ENCODE assay signal across 34 mouse cellular contexts in genomic region chr3:107223230-107223629, GRCm38 (mm10). TPM values are rescaled to one million over a fixed set of nuclear protein-coding genes. Genes with fewer than 3 reads are reported as not detected.
DNase-seq lines count a peak whose midpoint lies in the region; ATAC-seq and TF ChIP-seq lines count a peak whose summit lies in the region.
"Had no signal": no experiment of that assay in that cellular context is flagged by ENCODE, and none has a peak within 500 bp of the region (broad histone marks: within the 10 kb centered on the region; RNA-seq: fewer than 3 reads in every experiment).

No protein-coding gene starts in this region.

- no peak for TF ChIP-seq CTCF in lung, adult 2 months (IDR thresholded peaks at IDR 0.05; ENCODE audit: insufficient read depth, low read length)
- TF ChIP-seq CTCF in cerebellum, adult 2 months (IDR thresholded peaks at IDR 0.05; ENCODE audit: borderline replicate concordance, insufficient read depth, low read depth, low read length): no peak

- H3K4me2 ChIP-seq in lung, embryonic 16.5 days (ENCODE audit: low read depth, low read length): no peak overlapping the region
- no peak overlapping the region for H3K4me2 ChIP-seq in stomach, embryonic 16.5 days (ENCODE audit: low read depth, low read length)
- H3K4me2 ChIP-seq: embryonic facial prominence, embryonic 12.5 days; embryonic facial prominence, embryonic 15.5 days; heart, embryonic 11.5 days; hindbrain, embryonic 12.5 days; hindbrain, embryonic 15.5 days had no signal

- H3K27ac ChIP-seq in lung, embryonic 16.5 days (ENCODE audit: low read length): no peak overlapping the region
- no peak overlapping the region; the same call in 1 of the 2 replicates for H3K27ac ChIP-seq in stomach, embryonic 16.5 days (ENCODE audit: low read length)
- no peak overlapping the region for H3K27ac ChIP-seq in cerebellum, adult 2 months (ENCODE audit: insufficient read depth, low read length)
- H3K27ac ChIP-seq: embryonic facial prominence, embryonic 12.5 days; embryonic facial prominence, embryonic 15.5 days; gastrocnemius, adult 2 months; hindbrain, embryonic 12.5 days; hindbrain, embryonic 15.5 days had no signal

- no peaks in the 10 kb centered on the region for H3K27me3 ChIP-seq in lung, embryonic 16.5 days (ENCODE audit: control insufficient read depth, insufficient read depth, low read depth, low read length)
- H3K27me3 ChIP-seq in stomach, embryonic 16.5 days (ENCODE audit: control insufficient read depth, insufficient read depth, low read length): no peaks in the 10 kb centered on the region
- H3K27me3 ChIP-seq in cerebellum, adult 2 months (ENCODE audit: control insufficient read depth, insufficient read depth, low read length): no peaks in the 10 kb centered on the region; the same call in 1 of the 2 replicates
- H3K27me3 ChIP-seq: embryonic facial prominence, embryonic 12.5 days; embryonic facial prominence, embryonic 15.5 days; hindbrain, embryonic 12.5 days; hindbrain, embryonic 15.5 days had no signal

- no peak for TF ChIP-seq POLR2A in lung, adult 2 months (IDR thresholded peaks at IDR 0.05; ENCODE audit: borderline replicate concordance, extremely low read depth, low read depth, low read length)
- no peak for TF ChIP-seq POLR2A in cerebellum, adult 2 months (IDR thresholded peaks at IDR 0.05; ENCODE audit: borderline replicate concordance, insufficient read depth, low read length)

- 11% methylated on average over 1 of the region's 1 CpGs for WGBS in lung, embryonic 16.5 days
- 32% methylated on average over 1 of the region's 1 CpGs for WGBS in lung, adult 2 months
- WGBS in stomach, embryonic 16.5 days: 42% methylated on average over 1 of the region's 1 CpGs
- WGBS in cerebellum, adult 2 months: 44% methylated on average over 1 of the region's 1 CpGs

- no peak overlapping the region for H3K9ac ChIP-seq in lung, embryonic 16.5 days (ENCODE audit: low read length)
- H3K9ac ChIP-seq in stomach, embryonic 16.5 days (ENCODE audit: low read length): no peak overlapping the region
- H3K9ac ChIP-seq: embryonic facial prominence, embryonic 12.5 days; embryonic facial prominence, embryonic 15.5 days; forebrain, postnatal 0 days; hindbrain, embryonic 12.5 days; hindbrain, embryonic 15.5 days had no signal

- no peaks in the 10 kb centered on the region for H3K9me3 ChIP-seq in lung, embryonic 16.5 days (ENCODE audit: control insufficient read depth, low read length)
- peaks cover 3% of the 10 kb centered on the region for H3K9me3 ChIP-seq in stomach, embryonic 16.5 days (replicated peaks; ENCODE audit: control insufficient read depth, low read length)
- H3K9me3 ChIP-seq: embryonic facial prominence, embryonic 15.5 days; hindbrain, embryonic 12.5 days; hindbrain, embryonic 15.5 days had no signal

- no peaks in the 10 kb centered on the region for H3K36me3 ChIP-seq in lung, embryonic 16.5 days (ENCODE audit: control insufficient read depth, insufficient read depth, low read length)
- no peaks in the 10 kb centered on the region for H3K36me3 ChIP-seq in stomach, embryonic 16.5 days (ENCODE audit: control insufficient read depth, insufficient read depth, low read length)
- H3K36me3 ChIP-seq: embryonic facial prominence, embryonic 12.5 days; embryonic facial prominence, embryonic 15.5 days; hindbrain, embryonic 12.5 days; hindbrain, embryonic 15.5 days had no signal

- peak; percentile 65 for ATAC-seq in lung, embryonic 16.5 days (ENCODE audit: low read depth)
- peak; percentile 59; the same call in 1 of the 2 replicates for ATAC-seq in stomach, embryonic 16.5 days (ENCODE audit: insufficient read depth, low FRiP score)
- ATAC-seq: CD4-positive, CD25-positive, alpha-beta regulatory T cell, adult 4 months; forebrain, embryonic 14.5 days; forebrain, postnatal 0 days had no signal

- no peak overlapping the region for H3K4me3 ChIP-seq in lung, embryonic 16.5 days (ENCODE audit: low read length)
- H3K4me3 ChIP-seq in lung, adult 2 months (replicated peaks; ENCODE audit: extremely low read depth, low read depth, low read length): no peak overlapping the region
- no peak overlapping the region for H3K4me3 ChIP-seq in stomach, embryonic 16.5 days (replicated peaks; ENCODE audit: low read length)
- H3K4me3 ChIP-seq in cerebellum, adult 2 months (replicated peaks; ENCODE audit: insufficient read depth, low read depth, low read length): no peak overlapping the region
- H3K4me3 ChIP-seq: embryonic facial prominence, embryonic 12.5 days; embryonic facial prominence, embryonic 15.5 days; gastrocnemius, adult 2 months; hindbrain, embryonic 12.5 days; hindbrain, embryonic 15.5 days had no signal

- no peaks in the 10 kb centered on the region; the same call in 1 of the 2 replicates for H3K4me1 ChIP-seq in lung, embryonic 16.5 days (replicated peaks; ENCODE audit: control insufficient read depth, insufficient read depth, low read length)
- H3K4me1 ChIP-seq in lung, adult 2 months (ENCODE audit: control insufficient read depth, insufficient read depth, low read length): no peaks in the 10 kb centered on the region
- no peaks in the 10 kb centered on the region; the same call in 1 of the 2 replicates for H3K4me1 ChIP-seq in stomach, embryonic 16.5 days (ENCODE audit: control insufficient read depth, insufficient read depth, low read length)
- H3K4me1 ChIP-seq in cerebellum, adult 2 months (ENCODE audit: control insufficient read depth, insufficient read depth, low read length): no peaks in the 10 kb centered on the region
- H3K4me1 ChIP-seq: embryonic facial prominence, embryonic 12.5 days; embryonic facial prominence, embryonic 15.5 days; hindbrain, embryonic 12.5 days; hindbrain, embryonic 15.5 days had no signal

- no peak for DNase-seq in lung, adult 2 months
- peak; percentile 17 for DNase-seq in lung, postnatal 10 days
- DNase-seq in lung, postnatal 36 days: peak; percentile 9
- no peak for DNase-seq in adrenal gland, adult 8-10 months
- DNase-seq in cerebellum, adult 2 months: no peak
- DNase-seq: adrenal gland, postnatal 10 days; adrenal gland, postnatal 36 days; cerebellum, adult 18-20 months; cerebellum, adult 9-11 months; cerebellum, postnatal 25 days; forebrain, postnatal 0 days; gastrocnemius, adult 2 months; gastrocnemius, postnatal 14 days; heart, adult 11 months had no signal

RNA-seq across cellular contexts. Expression of gene Cym, which starts 1.7 kb away (rescaled TPM):
- 45.5 and 47.6 TPM in 2 replicates for polyA plus RNA-seq in lung, embryonic 16.5 days (2015; fragmentation: Nextera tagmentation; extraction: Ambion mirVana)
- polyA plus RNA-seq in lung, adult 2 months (2012; rRNA removed): 0.25 and 0.27 TPM in 2 replicates
- 7,568 and 11,997 TPM in 2 replicates for polyA plus RNA-seq in stomach, embryonic 16.5 days (2015; fragmentation: Nextera tagmentation; extraction: Ambion mirVana)
- total RNA-seq in adrenal gland, adult 8-10 months (2022): under 1 TPM in 3 of 4 experiments, not detected in 1; 0.20 to 0.31 (median 0.28) TPM
- polyA plus RNA-seq in cerebellum, adult 2 months (2012; rRNA removed): not detected in 2 replicates
- total RNA-seq: common myeloid progenitor, adult 5-6 weeks; forebrain, postnatal 0 days; gastrocnemius, adult 2 months; gastrocnemius, postnatal 14 days; gastrocnemius, postnatal 4 days; heart, adult 8-10 months; hematopoietic stem cell, adult 5-6 weeks had no signal
- polyA plus RNA-seq: C2C12; forebrain, embryonic 11.5 days; forebrain, embryonic 14.5 days; forebrain, postnatal 0 days; hindbrain, embryonic 12.5 days had no signal

RNA-seq across cellular contexts. Expression of gene A630076J17Rik, which starts 7.2 kb away (rescaled TPM):
- 0.24 and 0.47 TPM in 2 replicates for polyA plus RNA-seq in lung, embryonic 16.5 days (2015; fragmentation: Nextera tagmentation; extraction: Ambion mirVana)
- not detected in 2 replicates for polyA plus RNA-seq in lung, adult 2 months (2012; rRNA removed)
- polyA plus RNA-seq in stomach, embryonic 16.5 days (2015; fragmentation: Nextera tagmentation; extraction: Ambion mirVana): 1.5 and 3.3 TPM in 2 replicates
- not detected for total RNA-seq in adrenal gland, adult 8-10 months (2022)
- polyA plus RNA-seq in cerebellum, adult 2 months (2012; rRNA removed): not detected in 2 replicates
- total RNA-seq: adrenal gland, postnatal 36 days; common myeloid progenitor, adult 5-6 weeks; forebrain, postnatal 0 days; gastrocnemius, adult 2 months; gastrocnemius, postnatal 14 days; gastrocnemius, postnatal 4 days; heart, adult 8-10 months; heart, postnatal 25 days; hematopoietic stem cell, adult 5-6 weeks; MEL had no signal
- polyA plus RNA-seq: CD4-positive, CD25-positive, alpha-beta regulatory T cell, adult 4 months; embryonic facial prominence, embryonic 12.5 days; embryonic facial prominence, embryonic 15.5 days; forebrain, embryonic 11.5 days; forebrain, embryonic 14.5 days; forebrain, postnatal 0 days; frontal cortex, adult 2 months; heart, embryonic 11.5 days; hindbrain, embryonic 12.5 days had no signal

RNA-seq across cellular contexts. Expression of gene Prok1, which starts 16.3 kb away (rescaled TPM):
- not detected in 2 replicates for polyA plus RNA-seq in lung, embryonic 16.5 days (2015; fragmentation: Nextera tagmentation; extraction: Ambion mirVana)
- 0.19 TPM in 1 of 2 replicates, not detected in the other for polyA plus RNA-seq in lung, adult 2 months (2012; rRNA removed)
- polyA plus RNA-seq in stomach, embryonic 16.5 days (2015; fragmentation: Nextera tagmentation; extraction: Ambion mirVana): 0.15 and 0.20 TPM in 2 replicates
- 1 to 10 TPM in 1 of 4 experiments, under 1 TPM in 2, not detected in 1; 0.35 to 1.0 (median 0.52) TPM for total RNA-seq in adrenal gland, adult 8-10 months (2022)
- 0.87 and 1.0 TPM in 2 replicates for polyA plus RNA-seq in cerebellum, adult 2 months (2012; rRNA removed)
- total RNA-seq: common myeloid progenitor, adult 5-6 weeks; forebrain, postnatal 0 days; gastrocnemius, adult 2 months; gastrocnemius, postnatal 14 days; heart, adult 8-10 months; heart, postnatal 25 days; hematopoietic stem cell, adult 5-6 weeks; MEL had no signal
- polyA plus RNA-seq: C2C12; CD4-positive, CD25-positive, alpha-beta regulatory T cell, adult 4 months; embryonic facial prominence, embryonic 12.5 days; embryonic facial prominence, embryonic 15.5 days; forebrain, embryonic 11.5 days; forebrain, embryonic 14.5 days; heart, embryonic 11.5 days; heart, embryonic 14.5 days; heart, postnatal 0 days; hindbrain, embryonic 12.5 days; hindbrain, embryonic 15.5 days had no signal

RNA-seq across cellular contexts. Expression of gene Kcna10, which starts 40.4 kb away (rescaled TPM):
- not detected in 2 replicates for polyA plus RNA-seq in lung, embryonic 16.5 days (2015; fragmentation: Nextera tagmentation; extraction: Ambion mirVana)
- not detected in 2 replicates for polyA plus RNA-seq in lung, adult 2 months (2012; rRNA removed)
- polyA plus RNA-seq in stomach, embryonic 16.5 days (2015; fragmentation: Nextera tagmentation; extraction: Ambion mirVana): not detected in 2 replicates
- total RNA-seq in adrenal gland, adult 8-10 months (2022): not detected
- 0.08 and 0.10 TPM in 2 replicates for polyA plus RNA-seq in cerebellum, adult 2 months (2012; rRNA removed)
- total RNA-seq: adrenal gland, postnatal 10 days; adrenal gland, postnatal 36 days; common myeloid progenitor, adult 5-6 weeks; forebrain, postnatal 0 days; heart, adult 8-10 months; heart, postnatal 25 days; hematopoietic stem cell, adult 5-6 weeks; MEL had no signal
- polyA plus RNA-seq: C2C12; CD4-positive, CD25-positive, alpha-beta regulatory T cell, adult 4 months; embryonic facial prominence, embryonic 12.5 days; embryonic facial prominence, embryonic 15.5 days; forebrain, embryonic 11.5 days; forebrain, embryonic 14.5 days; forebrain, postnatal 0 days; heart, embryonic 11.5 days; heart, embryonic 14.5 days; heart, postnatal 0 days; hindbrain, embryonic 12.5 days; hindbrain, embryonic 15.5 days had no signal

RNA-seq across cellular contexts. Expression of gene Lamtor5, which starts 55.4 kb away (rescaled TPM):
- 189 and 196 TPM in 2 replicates for polyA plus RNA-seq in lung, embryonic 16.5 days (2015; fragmentation: Nextera tagmentation; extraction: Ambion mirVana)
- polyA plus RNA-seq in lung, adult 2 months (2012; rRNA removed): 85.9 and 111 TPM in 2 replicates
- 175 and 181 TPM in 2 replicates for polyA plus RNA-seq in stomach, embryonic 16.5 days (2015; fragmentation: Nextera tagmentation; extraction: Ambion mirVana)
- total RNA-seq in adrenal gland, adult 8-10 months (2022): 10 to 100 TPM; 78.3 to 97.4 (median 85.7) TPM
- polyA plus RNA-seq in cerebellum, adult 2 months (2012; rRNA removed): 153 and 162 TPM in 2 replicates

Comparison
In these comparisons a context has a peak if more than half of its experiments do, and no peak if none do; other contexts are left out.
1. DNase-seq: peak in lung, postnatal 10 days (single experiment) and lung, postnatal 36 days (single experiment); none in lung, adult 2 months (single experiment), adrenal gland, adult 8-10 months (single experiment) and cerebellum, adult 2 months (0 of 2).
2. RNA of gene Cym, which starts 1.7 kb away (polyA plus RNA-seq): 7,568 to 11,997 TPM in stomach, embryonic 16.5 days; 45.5 to 47.6 TPM in lung, embryonic 16.5 days, 0.25 to 0.27 TPM in lung, adult 2 months and not detected in cerebellum, adult 2 months; every median in the first group is over 100 times any median in the second.